Mouse (Mus musculus) ovary, postnatal 36 days (tissue): Measurements from ENCODE around the gene Llgl2.
A peak's percentile ranks its signal among the peaks of the same experiment; 100 is the strongest.

Experiments used
- DNase-seq: peaks from one replicate; pipeline ENCODE4 v3.0.0; 2022; ENCODE audit warnings: low spot score, mixed read lengths

Llgl2 gene

GRCm38 (mm10) chr11:115808696-115809310 is 15.0 kb upstream of the Llgl2 start:
- no peak for DNase-seq

- no peak for DNase-seq
Measured at GRCm38 (mm10) chr11:115809311-115809781, 14.5 kb upstream of the Llgl2 start.

GRCm38 (mm10) chr11:115810377-115810776 is 13.5 kb upstream of the Llgl2 start:
- peak; percentile 77 for DNase-seq

- no peak for DNase-seq
Measured at GRCm38 (mm10) chr11:115811381-115812093, 12.3 kb upstream of the Llgl2 start.

- no peak for DNase-seq
Measured at GRCm38 (mm10) chr11:115812095-115812494, 11.8 kb upstream of the Llgl2 start.

GRCm38 (mm10) chr11:115812533-115813420 is 11.1 kb upstream of the Llgl2 start:
- peak; percentile 48 for DNase-seq

- DNase-seq: peak; percentile 98
Measured at GRCm38 (mm10) chr11:115813507-115814296, 10.1 kb upstream of the Llgl2 start, which contains the start of gene Caskin2. Caskin2 (minus strand) TSS chr11:115813639.

- DNase-seq: peak; percentile 87
Measured at GRCm38 (mm10) chr11:115814605-115815450, 9.0 kb upstream of the Llgl2 start, which contains the start of gene Tsen54. Tsen54 (plus strand) TSS chr11:115814724.

GRCm38 (mm10) chr11:115817331-115817730 is 6.5 kb upstream of the Llgl2 start:
- no peak for DNase-seq

GRCm38 (mm10) chr11:115819915-115820623 is 3.8 kb upstream of the Llgl2 start:
- no peak for DNase-seq

GRCm38 (mm10) chr11:115821001-115821400 is 2.8 kb upstream of the Llgl2 start:
- no peak for DNase-seq

GRCm38 (mm10) chr11:115824813-115825212 is 964 bp downstream of the Llgl2 start:
- no peak for DNase-seq

GRCm38 (mm10) chr11:115826487-115826886 is 2.6 kb downstream of the Llgl2 start:
- DNase-seq: no peak

- no peak for DNase-seq
Measured at GRCm38 (mm10) chr11:115827624-115828023, 3.8 kb downstream of the Llgl2 start.

- no peak for DNase-seq
Measured at GRCm38 (mm10) chr11:115829036-115829435, 5.2 kb downstream of the Llgl2 start.

- no peak for DNase-seq
Measured at GRCm38 (mm10) chr11:115830550-115831325, 6.9 kb downstream of the Llgl2 start.

- no peak for DNase-seq
Measured at GRCm38 (mm10) chr11:115831518-115831917, 7.7 kb downstream of the Llgl2 start.

- DNase-seq: no peak
Measured at GRCm38 (mm10) chr11:115832064-115832463, 8.2 kb downstream of the Llgl2 start.

- DNase-seq: no peak
Measured at GRCm38 (mm10) chr11:115832523-115832922, 8.7 kb downstream of the Llgl2 start.
